Mouse (Mus musculus) layer of hippocampus, adult 18-20 months (tissue): ENCODE measurements at regions not wholly inside any gene's neighbourhood (a gene's known extent, or its start where the extent isn't known, plus 50 kb on each side); places are given as distances from the start of the nearest gene placed in this dataset.

ENCODE experiments used
- DNase-seq, 2 experiments: peaks; one replicate each; pipeline ENCODE4 v3.0.0; 2022; ENCODE audit warnings: low spot score in 2 of 2

GRCm38 (mm10) chr10:122515698-122516097 lies 67.4 kb downstream of the Avpr1a start:
- no peak for DNase-seq

GRCm38 (mm10) chr10:122519274-122519790 lies 71.0 kb downstream of the Avpr1a start:
- DNase-seq = no peak

GRCm38 (mm10) chr10:122519981-122520380 lies 71.7 kb downstream of the Avpr1a start:
- DNase-seq = no peak

- no peak for DNase-seq
These were observed 74.3 kb downstream of the Avpr1a start for GRCm38 (mm10) chr10:122522631-122523030.

- no peak for DNase-seq
These were observed 77.1 kb downstream of the Avpr1a start for GRCm38 (mm10) chr10:122525360-122525759.

DNA sequence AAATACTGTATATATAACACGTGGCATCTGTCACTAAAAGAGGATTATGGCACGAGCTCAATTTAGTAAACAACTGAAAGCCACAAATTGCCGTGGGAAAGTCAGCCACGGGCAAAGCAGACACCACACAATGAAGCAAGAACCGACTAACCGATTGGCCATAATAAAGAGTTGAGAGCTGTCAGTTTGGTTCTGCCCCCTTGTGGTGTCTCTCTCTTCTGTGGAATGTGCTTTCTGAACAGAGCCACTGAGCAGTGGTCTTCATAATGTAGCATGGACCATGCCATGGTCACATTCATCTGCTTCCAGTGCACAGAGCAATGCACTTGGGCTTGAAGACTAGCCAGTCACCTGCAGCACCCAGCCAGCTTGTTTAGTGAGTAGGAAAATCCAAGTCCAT lies 77.5 kb downstream of the Avpr1a start:
- peak in 1 of 2 experiments; percentile 17 for DNase-seq

DNA sequence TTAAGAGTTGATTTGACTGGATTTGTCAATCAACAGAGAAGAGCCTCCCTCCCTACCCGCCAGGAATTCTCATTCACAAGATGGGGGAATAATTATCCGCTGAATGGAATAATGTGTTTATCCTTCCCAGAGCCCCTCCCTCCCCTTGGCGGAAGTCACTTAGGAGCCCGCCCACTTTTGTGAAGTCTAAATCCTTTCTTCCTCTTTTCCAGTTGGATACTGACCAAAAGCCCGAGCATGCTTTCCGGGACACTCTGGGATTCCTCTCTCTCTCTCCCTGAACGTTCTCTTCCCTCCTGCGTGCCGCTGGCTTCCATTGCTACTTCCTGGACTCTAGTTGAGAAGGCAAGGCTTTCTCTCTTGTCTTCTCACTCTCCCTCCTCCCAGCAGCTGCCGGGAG lies 79.9 kb downstream of the Avpr1a start:
- DNase-seq = peak in 1 of 2 experiments; percentile 15

GRCm38 (mm10) chr10:122528973-122529703 lies 80.8 kb downstream of the Avpr1a start:
- DNase-seq = peak in 1 of 2 experiments; percentile 51

DNA sequence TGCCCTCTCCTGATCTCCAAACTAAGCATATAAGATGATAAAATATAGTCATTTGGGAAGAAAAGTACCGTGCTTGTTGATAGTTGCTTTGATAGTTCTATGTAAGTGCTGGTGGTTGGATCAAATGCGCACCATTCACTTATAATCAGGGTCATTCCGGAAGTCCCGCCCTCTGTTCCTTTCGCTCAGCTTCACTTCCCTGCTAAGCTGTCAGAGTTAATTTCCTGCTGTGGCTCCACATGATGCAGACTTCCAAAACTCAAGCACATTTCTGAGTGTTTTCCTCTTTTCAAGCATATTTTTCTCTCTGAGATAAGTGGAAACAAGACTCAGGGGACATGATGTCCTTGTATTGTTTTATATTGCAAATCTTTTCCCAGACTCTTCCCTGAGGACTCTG lies 86.4 kb downstream of the Avpr1a start:
- DNase-seq = no peak

DNA sequence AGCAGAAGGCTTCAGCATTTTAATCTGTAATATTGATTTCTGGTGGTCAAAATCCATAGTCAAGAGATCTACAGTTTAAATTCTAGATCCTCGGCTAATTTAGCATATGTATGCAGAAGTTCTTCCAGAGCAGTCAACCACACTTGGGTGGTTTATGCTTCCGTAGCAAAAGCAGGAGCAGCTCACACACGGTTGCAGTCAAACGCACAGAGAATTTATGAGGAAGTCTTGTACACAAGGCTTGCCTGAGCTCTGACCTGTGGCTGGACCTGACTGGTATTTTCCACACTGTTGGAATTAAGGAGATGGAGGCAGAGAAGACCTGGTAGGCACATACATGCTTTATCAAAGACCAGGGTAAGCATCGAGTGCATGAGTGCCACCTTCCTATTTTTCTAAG lies 86.8 kb downstream of the Avpr1a start:
- DNase-seq = no peak

- DNase-seq = no peak
These were observed 91.4 kb downstream of the Avpr1a start for GRCm38 (mm10) chr10:122539655-122540054.

DNA sequence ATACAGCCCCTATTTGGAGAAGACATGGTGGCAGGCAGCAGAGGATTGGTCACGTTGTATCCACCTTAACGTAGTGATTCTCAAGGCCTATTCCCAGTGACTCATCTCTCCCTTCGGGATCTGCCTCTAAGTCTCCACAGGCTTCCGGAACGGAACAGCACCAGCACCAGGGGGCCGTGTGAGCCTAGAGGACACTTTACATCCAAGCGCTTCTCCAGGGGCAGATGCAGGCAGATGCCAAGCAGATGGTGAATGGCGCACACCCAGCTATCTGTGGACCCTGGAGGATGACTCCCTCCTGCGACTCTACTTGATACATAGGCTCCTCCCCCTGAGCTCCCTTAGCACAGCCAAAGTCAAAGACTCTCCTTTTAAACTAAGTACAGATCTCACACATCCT lies 94.3 kb downstream of the Avpr1a start:
- DNase-seq = no peak

GRCm38 (mm10) chr10:122544096-122544720 lies 95.9 kb downstream of the Avpr1a start:
- DNase-seq = peak; percentile 26 to 73

DNA sequence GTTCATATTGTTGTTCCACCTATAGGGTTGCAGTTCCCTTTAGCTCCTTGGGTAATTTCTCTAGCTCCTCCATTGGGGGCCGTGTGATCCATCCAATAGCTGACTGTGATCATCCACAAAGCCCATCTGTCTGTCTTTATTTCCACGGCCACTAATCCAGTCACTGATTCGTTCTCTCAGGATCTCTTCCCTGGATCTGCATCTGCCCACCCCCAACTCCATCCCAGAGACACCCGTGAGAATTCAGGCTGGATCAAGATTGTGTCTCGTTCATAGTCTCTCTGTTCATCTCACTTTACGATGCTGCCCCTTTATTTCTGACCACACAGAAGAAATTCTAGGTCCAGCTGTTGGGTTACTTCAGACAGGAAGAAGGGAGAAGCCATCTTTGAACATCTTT lies 96.7 kb downstream of the Avpr1a start:
- no peak for DNase-seq

DNA sequence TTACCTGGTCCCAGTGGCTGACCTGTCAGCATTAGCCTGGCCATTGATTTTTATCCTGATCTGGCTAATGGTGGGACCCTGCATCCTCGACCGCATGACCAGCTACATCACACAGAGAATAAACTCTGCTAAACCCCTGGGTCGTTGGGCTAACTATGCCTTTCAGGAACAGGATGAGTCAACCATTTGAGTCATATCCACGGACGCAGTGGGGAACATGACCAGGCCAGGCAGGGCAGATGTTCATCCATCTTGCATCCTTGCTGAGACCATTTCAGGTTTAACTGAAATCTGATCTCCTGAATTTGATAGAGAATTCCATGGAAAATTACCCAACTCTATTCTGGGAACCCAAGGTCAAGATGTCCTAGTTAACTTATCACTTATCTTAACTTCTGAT lies 103.3 kb downstream of the Avpr1a start:
- no peak for DNase-seq

DNA sequence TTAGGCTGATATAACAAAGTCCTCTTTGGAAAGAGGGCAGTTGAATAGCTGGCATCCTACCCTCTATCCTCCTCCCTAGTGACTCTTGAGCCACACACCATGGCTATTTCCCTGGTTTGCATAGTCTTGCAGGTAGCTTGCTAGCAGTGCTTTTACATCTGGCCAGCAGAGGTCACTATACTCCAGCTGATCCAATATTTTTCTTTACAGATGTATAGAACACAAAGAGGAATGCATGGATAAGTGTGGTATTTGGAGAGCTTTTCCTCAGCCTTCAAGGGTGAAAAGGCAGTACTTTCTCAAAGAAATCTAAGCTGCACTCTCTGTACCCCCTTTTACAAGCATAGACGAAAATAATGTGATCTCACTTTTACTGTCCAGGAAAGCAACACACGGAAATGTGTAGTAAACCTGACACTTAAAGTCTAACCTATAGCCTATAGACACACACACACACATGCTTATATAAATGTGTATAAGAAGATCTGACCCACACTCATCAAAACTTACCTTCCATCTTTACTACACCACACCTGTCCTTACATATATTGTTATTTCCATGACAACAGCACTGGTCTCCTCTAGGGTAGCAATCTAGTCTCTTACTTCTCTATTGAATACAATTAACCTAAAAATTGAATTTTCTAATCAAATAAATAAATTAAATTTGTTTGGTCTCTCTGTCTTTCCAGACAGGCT lies 105.0 kb downstream of the Avpr1a start:
- peak; percentile 15 to 71 for DNase-seq

DNA sequence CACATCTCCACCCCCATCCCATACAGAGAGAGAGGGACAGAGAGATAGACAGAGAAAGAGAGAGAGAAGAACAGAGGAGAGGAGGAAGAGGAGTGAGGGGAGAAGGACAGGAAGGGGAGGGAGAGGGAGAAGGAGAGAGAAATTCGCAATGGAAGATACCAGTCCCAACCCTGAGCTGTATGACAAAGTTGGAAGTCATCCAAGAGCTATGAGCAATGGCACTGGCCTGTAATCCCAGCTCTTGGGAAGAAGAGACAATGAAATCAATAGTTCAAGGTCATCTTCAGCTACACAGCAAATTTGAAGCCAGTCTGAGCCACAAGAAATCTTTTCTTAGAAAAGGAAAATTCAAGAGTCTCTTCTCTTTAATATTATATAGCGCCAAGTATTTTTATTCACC lies 105.6 kb downstream of the Avpr1a start:
- DNase-seq = no peak

- no peak for DNase-seq
These were observed 110.4 kb downstream of the Avpr1a start for GRCm38 (mm10) chr10:122558660-122559059.

DNA sequence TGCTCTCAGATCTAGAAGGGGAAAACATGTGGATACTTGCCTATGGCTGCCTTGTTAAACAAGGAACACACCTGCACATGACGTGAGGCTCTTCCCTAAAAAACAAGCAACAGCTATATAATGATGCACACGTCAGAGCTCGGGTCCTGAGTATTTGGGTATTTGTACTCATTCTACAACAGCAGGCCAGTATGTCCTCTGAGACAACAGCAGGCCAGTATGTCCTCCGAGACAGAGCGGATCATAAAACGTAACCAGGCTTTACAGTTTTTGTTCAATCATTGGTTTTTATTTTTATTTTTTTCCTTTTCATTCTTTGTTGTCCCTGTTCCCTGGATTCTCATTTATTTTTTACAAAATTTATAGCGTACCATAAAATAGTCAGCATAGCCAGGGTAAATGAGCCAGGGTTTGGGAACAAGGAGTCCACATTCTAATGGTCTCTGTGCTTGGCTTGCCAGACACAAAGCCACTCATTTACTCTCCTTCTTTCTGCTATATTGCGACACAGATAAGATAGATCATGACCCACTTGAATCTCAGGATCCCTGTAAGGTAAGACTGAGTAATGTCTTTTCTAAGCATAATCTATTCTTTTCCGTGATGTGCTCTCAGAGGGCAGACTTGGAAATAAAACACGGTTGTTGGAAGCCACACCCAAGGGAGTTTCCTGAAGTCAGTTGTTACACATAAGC lies 111.8 kb downstream of the Avpr1a start:
- DNase-seq = no peak

- no peak for DNase-seq
These were observed 113.6 kb downstream of the Avpr1a start for GRCm38 (mm10) chr10:122561924-122562323.

GRCm38 (mm10) chr10:122562542-122562941 lies 114.2 kb downstream of the Avpr1a start:
- DNase-seq = no peak
